Mouse (Mus musculus): ENCODE measurements around the gene Adcy1.

DNA sequence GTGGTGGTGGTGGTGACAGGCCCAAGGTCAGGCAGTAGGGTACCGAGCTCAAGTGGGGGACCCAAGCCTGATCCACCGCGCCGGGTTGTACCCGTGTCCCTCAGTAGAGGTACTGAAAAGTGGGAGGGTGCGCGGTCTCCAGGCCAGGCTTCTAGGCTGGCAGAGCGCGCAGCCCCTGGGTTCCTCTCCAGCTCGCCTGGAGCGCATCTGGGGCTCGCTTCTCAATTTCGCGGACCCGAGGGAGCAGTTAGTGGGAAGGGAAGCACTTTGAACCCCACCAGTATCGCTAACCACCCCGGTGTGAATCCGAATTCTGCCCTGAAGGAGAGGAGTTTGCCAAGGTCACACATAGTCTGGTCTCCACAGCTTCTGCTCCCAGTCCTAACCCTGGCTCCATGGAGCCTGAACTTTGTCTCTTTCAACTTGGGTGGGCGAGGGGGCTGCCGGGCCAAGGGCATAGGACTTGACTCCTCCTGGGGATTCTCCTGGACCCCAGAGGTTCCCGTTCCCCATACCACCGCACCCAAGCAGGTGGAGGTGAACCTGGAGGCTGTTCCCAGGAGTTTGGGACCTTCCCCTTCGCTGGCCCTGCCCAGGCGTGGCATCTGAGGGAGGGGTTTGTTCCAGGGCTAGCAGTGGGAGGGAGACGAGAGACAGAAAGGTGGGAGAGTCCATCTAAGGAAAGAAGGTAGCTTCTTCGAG is 1.3 kb downstream of the Adcy1 start:
- TF ChIP-seq CTCF (IDR thresholded peaks at IDR 0.05; ENCODE audit: borderline replicate concordance, control insufficient read depth, extremely low read depth, insufficient read depth, low read length, poor library complexity) (no peak), POLR2A (IDR thresholded peaks at IDR 0.05; ENCODE audit: control insufficient read depth, extremely low read depth, insufficient read depth, low read length, poor library complexity) (no peak)

All from thymus, adult 2 months (tissue).